Mouse (Mus musculus) lung, postnatal 14 days (tissue): ENCODE measurements around the gene Neurl2.
"Not testable (repeated sequence)": the region's sequence is repeated elsewhere in the genome, so short reads cannot be mapped to it uniquely, and the experiment has no call there.

ENCODE experiments used
- DNase-seq: peaks from one replicate; pipeline ENCODE4 v3.0.0; 2021

The Neurl2 gene

GRCm38 (mm10) chr2:164815821-164816220, 17.4 kb downstream of the Neurl2 start:
- no peak for DNase-seq

- DNase-seq = no peak
Observed at GRCm38 (mm10) chr2:164815348-164815747, 17.9 kb downstream of the Neurl2 start.

- DNase-seq = no peak
Observed at GRCm38 (mm10) chr2:164813557-164813956, 19.7 kb downstream of the Neurl2 start.

GRCm38 (mm10) chr2:164806614-164807013, 26.6 kb downstream of the Neurl2 start:
- no peak for DNase-seq

- DNase-seq = no peak
Observed at GRCm38 (mm10) chr2:164805332-164805718, 27.9 kb downstream of the Neurl2 start.

- peak; percentile 98 for DNase-seq
Observed at GRCm38 (mm10) chr2:164804533-164805331, 28.5 kb downstream of the Neurl2 start, which contains the start of the genes Acot8 and Zswim3. Gene Acot8 (minus strand): TSS chr2:164804882. Gene Zswim3 (plus strand): TSS chr2:164805098.

- no peak for DNase-seq
Observed at GRCm38 (mm10) chr2:164803921-164804313, 29.3 kb downstream of the Neurl2 start.

- DNase-seq = no peak
Observed at GRCm38 (mm10) chr2:164803201-164803920, 29.9 kb downstream of the Neurl2 start.

- DNase-seq = no peak
Observed at GRCm38 (mm10) chr2:164800252-164801004, 32.8 kb downstream of the Neurl2 start.

GRCm38 (mm10) chr2:164798554-164798953, 34.7 kb downstream of the Neurl2 start:
- DNase-seq = not testable (repeated sequence)

- no peak for DNase-seq
Observed at GRCm38 (mm10) chr2:164795868-164796267, 37.4 kb downstream of the Neurl2 start.

GRCm38 (mm10) chr2:164794293-164794692, 39.0 kb downstream of the Neurl2 start:
- peak; percentile 93 for DNase-seq

- DNase-seq = no peak
Observed at GRCm38 (mm10) chr2:164793772-164794171, 39.5 kb downstream of the Neurl2 start.

- DNase-seq = peak; percentile 63
Observed at GRCm38 (mm10) chr2:164793236-164793635, 40.0 kb downstream of the Neurl2 start.

- no peak for DNase-seq
Observed at GRCm38 (mm10) chr2:164792400-164793190, 40.7 kb downstream of the Neurl2 start.

GRCm38 (mm10) chr2:164791841-164792261, 41.4 kb downstream of the Neurl2 start:
- DNase-seq = no peak

- peak; percentile 49 for DNase-seq
Observed at GRCm38 (mm10) chr2:164790451-164790850, 42.8 kb downstream of the Neurl2 start.

GRCm38 (mm10) chr2:164788411-164788810, 44.8 kb downstream of the Neurl2 start:
- DNase-seq = no peak

GRCm38 (mm10) chr2:164787779-164788178, 45.5 kb downstream of the Neurl2 start:
- DNase-seq = no peak

GRCm38 (mm10) chr2:164787032-164787431, 46.2 kb downstream of the Neurl2 start:
- no peak for DNase-seq

- DNase-seq = peak; percentile 28
Observed at GRCm38 (mm10) chr2:164786388-164786885, 46.8 kb downstream of the Neurl2 start.
